Mouse (Mus musculus): ENCODE results near the gene Gpr155.

DNA sequence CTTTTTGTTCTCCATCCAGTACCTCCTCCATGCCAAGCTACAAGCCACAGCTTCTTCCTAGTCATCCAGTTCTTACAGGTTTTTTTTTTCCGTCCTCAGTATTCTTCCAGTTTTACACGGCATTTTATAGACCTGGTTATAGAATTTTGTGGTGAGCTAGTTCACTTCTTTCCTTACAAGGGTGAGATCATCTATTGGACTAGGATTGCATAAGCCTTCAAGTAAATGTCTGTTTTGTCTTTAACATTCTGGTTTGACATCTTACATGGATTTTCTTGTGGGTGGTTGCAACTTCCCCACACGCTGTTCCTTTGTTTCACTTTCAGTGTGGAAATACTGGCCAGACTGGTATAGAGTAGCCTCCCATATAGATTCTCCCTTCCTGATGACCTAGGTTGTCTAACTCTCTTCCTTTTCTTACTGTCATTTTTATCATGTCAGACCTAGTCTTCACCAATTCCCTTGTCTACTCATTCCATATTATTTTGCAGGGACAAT is 10.5 kb upstream of the Gpr155 start:
- TF ChIP-seq TCF3 (IDR thresholded peaks at IDR 0.05; ENCODE audit: insufficient read length, low read depth) = no peak
- no peak for TF ChIP-seq E2F4 (IDR thresholded peaks at IDR 0.05; ENCODE audit: insufficient read depth)
- no peak for TF ChIP-seq USF1 (IDR thresholded peaks at IDR 0.05; ENCODE audit: low read depth)
- no peak for TF ChIP-seq POLR2A (IDR thresholded peaks at IDR 0.05; ENCODE audit: insufficient read length, low read depth)
- no peak for TF ChIP-seq POLR2AphosphoS2 (IDR thresholded peaks at IDR 0.05; ENCODE audit: insufficient read length, low read depth)
- no peak for TF ChIP-seq SRF (IDR thresholded peaks at IDR 0.05; ENCODE audit: control insufficient read depth, insufficient read length, low read depth)
- TF ChIP-seq TCF12 (IDR thresholded peaks at IDR 0.05; ENCODE audit: insufficient read depth, poor library complexity, severe bottlenecking) = no peak
- TF ChIP-seq MYOG (IDR thresholded peaks at IDR 0.05; ENCODE audit: control insufficient read depth in 1 of 3, insufficient read depth in 1 of 3, insufficient read length in 2 of 3, low read depth in 2 of 3) = no peak
- no peak for TF ChIP-seq MYOD1 (IDR thresholded peaks at IDR 0.05; ENCODE audit: control insufficient read depth in 1 of 3, insufficient read length in 2 of 3, low read depth in 2 of 3)
- TF ChIP-seq MAX (IDR thresholded peaks at IDR 0.05; ENCODE audit: low read depth) = no peak
- TF ChIP-seq CEBPB (IDR thresholded peaks at IDR 0.05; ENCODE audit: insufficient read depth, poor library complexity, severe bottlenecking) = peak; percentile 80

Measured in myocyte (in vitro differentiated cells).